16 mouse cellular contexts compared by ENCODE assay signal in genomic region chr8:23561683-23562385, GRCm38 (mm10).
DNase-seq lines count a peak whose midpoint lies in the region; ATAC-seq lines count a peak whose summit lies in the region.
"Had no signal": no experiment of that assay in that cellular context is flagged by ENCODE, and none has a peak within 500 bp of the region (broad histone marks: within the 10 kb centered on the region; RNA-seq: fewer than 3 reads in every experiment).

No protein-coding gene starts in this region.

- H3K27me3 ChIP-seq in hindbrain, embryonic 10.5 days (ENCODE audit: insufficient read depth, poor library complexity, severe bottlenecking) = peaks cover 28% of the 10 kb centered on the region
- H3K27me3 ChIP-seq in midbrain, embryonic 14.5 days (ENCODE audit: control insufficient read depth, insufficient read depth, low read length) = 0 out of 2 replicates have a peak, but pooled peaks cover 7% of the 10 kb centered on the region
- H3K27me3 ChIP-seq: intestine, embryonic 15.5 days had no signal

- 16% methylated on average over 8 of the region's 8 CpGs for WGBS in hindbrain, embryonic 10.5 days
- 6% methylated on average over 8 of the region's 8 CpGs for WGBS in midbrain, embryonic 14.5 days

- DNase-seq in heart, adult 11 months = peak; percentile 55
- DNase-seq in heart, postnatal 4 days = no peak
- peak; percentile 81 for DNase-seq in WW6 (ENCODE audit: low read depth, low spot score)
- peak; percentile 33 for DNase-seq in hindbrain, embryonic 10.5 days (ENCODE audit: low spot score)
- peak; percentile 76 for DNase-seq in midbrain, embryonic 14.5 days
- DNase-seq in spleen, postnatal 14 days (ENCODE audit: low spot score in 2 of 2) = no peak
- DNase-seq in frontal cortex, postnatal 14 days (ENCODE audit: low spot score in 2 of 2) = no peak
- DNase-seq in urinary bladder, postnatal 14 days (ENCODE audit: low spot score) = no peak
- DNase-seq: cerebellum, postnatal 36 days; gastrocnemius, adult 2 months; kidney, postnatal 25 days; liver, embryonic 13.5 days; spleen, adult 18-20 months had no signal

- no peak overlapping the region; the same call in 1 of the 2 replicates for H3K27ac ChIP-seq in hindbrain, embryonic 10.5 days
- H3K27ac ChIP-seq in midbrain, embryonic 14.5 days (replicated peaks; ENCODE audit: low read depth, low read length) = no peak overlapping the region
- H3K27ac ChIP-seq: gastrocnemius, adult 2 months; intestine, embryonic 15.5 days; left cerebral cortex, adult 2 months; liver, embryonic 13.5 days; macrophage had no signal

- no peaks in the 10 kb centered on the region for H3K36me3 ChIP-seq in hindbrain, embryonic 10.5 days
- no peaks in the 10 kb centered on the region for H3K36me3 ChIP-seq in midbrain, embryonic 14.5 days (ENCODE audit: control insufficient read depth, insufficient read depth, low read length)
- H3K36me3 ChIP-seq: intestine, embryonic 15.5 days; liver, embryonic 13.5 days had no signal

- H3K9me3 ChIP-seq in hindbrain, embryonic 10.5 days = no peaks in the 10 kb centered on the region
- no peaks in the 10 kb centered on the region for H3K9me3 ChIP-seq in midbrain, embryonic 14.5 days (ENCODE audit: control insufficient read depth, low read length)
- H3K9me3 ChIP-seq: intestine, embryonic 15.5 days; liver, embryonic 13.5 days had no signal

- peak; percentile 48; the same call in 1 of the 2 replicates for ATAC-seq in midbrain, embryonic 14.5 days (ENCODE audit: low FRiP score, low TSS enrichment)
- ATAC-seq: intestine, embryonic 15.5 days had no signal

- H3K9ac ChIP-seq in midbrain, embryonic 14.5 days (replicated peaks; ENCODE audit: low read length) = no peak overlapping the region
- H3K9ac ChIP-seq: intestine, embryonic 15.5 days; liver, embryonic 13.5 days had no signal

- peaks cover 30% of the 10 kb centered on the region for H3K4me1 ChIP-seq in hindbrain, embryonic 10.5 days (replicated peaks)
- peaks cover 19% of the 10 kb centered on the region for H3K4me1 ChIP-seq in midbrain, embryonic 14.5 days (ENCODE audit: control insufficient read depth, insufficient read depth, low read length)
- H3K4me1 ChIP-seq: intestine, embryonic 15.5 days; liver, embryonic 13.5 days had no signal

- H3K4me3 ChIP-seq in hindbrain, embryonic 10.5 days = no peak overlapping the region
- no peak overlapping the region for H3K4me3 ChIP-seq in midbrain, embryonic 14.5 days (replicated peaks; ENCODE audit: low read depth, low read length)
- H3K4me3 ChIP-seq: gastrocnemius, adult 2 months; intestine, embryonic 15.5 days; left cerebral cortex, adult 2 months; liver, embryonic 13.5 days had no signal

- H3K4me2 ChIP-seq in midbrain, embryonic 14.5 days (ENCODE audit: low read length) = no peak overlapping the region; the same call in 1 of the 2 replicates
- H3K4me2 ChIP-seq: intestine, embryonic 15.5 days; liver, embryonic 13.5 days had no signal

Comparison
In these comparisons a context has a peak if more than half of its experiments do, and no peak if none do; other contexts are left out.
1. DNase-seq: peak in heart, adult 11 months (single experiment), WW6 (single experiment), hindbrain, embryonic 10.5 days (single experiment) and midbrain, embryonic 14.5 days (single experiment); none in heart, postnatal 4 days (single experiment), spleen, postnatal 14 days (0 of 2), frontal cortex, postnatal 14 days (0 of 2) and urinary bladder, postnatal 14 days (single experiment).